8 mouse cellular contexts compared by ENCODE assay signal in the genomic region with DNA sequence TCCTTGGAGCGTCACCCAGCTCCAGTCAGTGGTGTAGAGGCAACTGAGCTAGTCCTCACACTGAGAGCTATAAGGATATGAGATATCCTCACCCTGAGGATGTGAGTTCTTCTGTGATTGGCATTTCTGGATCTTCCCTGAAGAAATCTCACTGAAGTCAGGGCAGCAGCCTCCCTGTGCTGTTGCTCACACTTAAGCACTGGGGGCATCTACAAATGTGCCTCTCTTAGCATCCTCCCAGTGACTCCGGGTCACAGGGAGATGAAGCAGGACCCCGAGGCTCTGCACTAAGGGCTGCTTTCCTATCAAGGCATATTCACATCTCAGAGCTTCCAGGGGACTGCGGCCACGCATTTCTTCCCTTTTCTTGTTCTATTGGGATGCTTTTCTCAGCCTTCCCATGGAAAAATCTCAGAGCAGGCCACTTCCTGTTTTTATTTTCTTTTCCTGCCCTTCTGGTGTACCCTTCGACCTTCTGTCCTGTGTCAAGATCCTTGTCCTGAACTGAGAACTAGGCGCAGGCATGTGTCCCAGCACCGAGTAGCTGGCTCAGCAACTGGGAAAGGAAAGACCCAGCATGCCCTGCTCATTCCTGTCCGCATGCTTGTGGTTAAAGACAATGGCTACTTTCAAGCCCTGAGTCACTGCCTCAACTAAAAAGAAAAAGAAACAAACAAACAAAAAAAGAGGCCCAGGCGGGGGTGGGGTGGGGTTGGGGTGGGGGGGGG.
DNase-seq lines count a peak whose midpoint lies in the region; ATAC-seq and TF ChIP-seq lines count a peak whose summit lies in the region.

No protein-coding gene starts in this region.

- no peak for TF ChIP-seq POLR2A in bone marrow macrophage, adult 2 months (IDR thresholded peaks at IDR 0.05; ENCODE audit: borderline replicate concordance, low read depth, low read length)

- no peak overlapping the region for H3K4me3 ChIP-seq in bone marrow macrophage, adult 2 months (ENCODE audit: insufficient read depth, low read length)
- H3K4me3 ChIP-seq in heart, embryonic 16.5 days (ENCODE audit: low read length): no peak overlapping the region
- H3K4me3 ChIP-seq in limb, embryonic 10.5 days: no peak overlapping the region
- no peak overlapping the region for H3K4me3 ChIP-seq in stomach, embryonic 15.5 days (replicated peaks)

- TF ChIP-seq CTCF in bone marrow macrophage, adult 2 months (IDR thresholded peaks at IDR 0.05; ENCODE audit: low read depth, low read length): no peak

- intact Hi-C loops in left cerebral cortex, postnatal 36 days (cut with DNase I): no loop called here

- no peak overlapping the region for H3K9ac ChIP-seq in heart, embryonic 16.5 days (ENCODE audit: low read length)
- no peak overlapping the region for H3K9ac ChIP-seq in stomach, embryonic 15.5 days

- peak; percentile 55 to 63 for DNase-seq in adrenal gland, postnatal 36 days
- DNase-seq in adrenal gland, adult 18-20 months (ENCODE audit: low spot score in 2 of 2): no peak
- no peak for DNase-seq in limb, embryonic 10.5 days (ENCODE audit: low spot score)
- DNase-seq in cerebellum, adult 11 months: no peak
- DNase-seq in left cerebral cortex, postnatal 36 days (ENCODE audit: low spot score in 2 of 2): no peak

- peak; percentile 24; the same call in 1 of the 2 replicates for ATAC-seq in heart, embryonic 16.5 days (replicated peaks; ENCODE audit: extremely low read depth, insufficient read depth, low FRiP score)
- no peak for ATAC-seq in stomach, embryonic 15.5 days (ENCODE audit: insufficient read depth, low FRiP score, low read depth)

- H3K4me2 ChIP-seq in heart, embryonic 16.5 days (ENCODE audit: low read depth, low read length): no peak overlapping the region
- no peak overlapping the region for H3K4me2 ChIP-seq in stomach, embryonic 15.5 days

- WGBS in heart, embryonic 16.5 days: 53% methylated on average over 10 of the region's 10 CpGs
- WGBS in limb, embryonic 10.5 days: 68% methylated on average over 10 of the region's 10 CpGs
- 59% methylated on average over 10 of the region's 10 CpGs for WGBS in stomach, embryonic 15.5 days

- H3K27me3 ChIP-seq in heart, embryonic 16.5 days (ENCODE audit: control insufficient read depth, insufficient read depth, low read length): no peaks in the 10 kb centered on the region
- H3K27me3 ChIP-seq in limb, embryonic 10.5 days (ENCODE audit: low read depth, poor library complexity, severe bottlenecking): no peaks in the 10 kb centered on the region
- H3K27me3 ChIP-seq in stomach, embryonic 15.5 days (replicated peaks): no peaks in the 10 kb centered on the region

- H3K4me1 ChIP-seq in bone marrow macrophage, adult 2 months (ENCODE audit: control insufficient read depth, insufficient read depth, low read length): peaks cover 66% of the 10 kb centered on the region
- H3K4me1 ChIP-seq in heart, embryonic 16.5 days (ENCODE audit: control insufficient read depth, insufficient read depth, low read length): peaks cover 19% of the 10 kb centered on the region
- H3K4me1 ChIP-seq in limb, embryonic 10.5 days: peaks cover 38% of the 10 kb centered on the region
- peaks cover 24% of the 10 kb centered on the region for H3K4me1 ChIP-seq in stomach, embryonic 15.5 days

- H3K27ac ChIP-seq in bone marrow macrophage, adult 2 months (ENCODE audit: insufficient read depth, low read depth, low read length): peak overlapping the region; percentile 95
- H3K27ac ChIP-seq in heart, embryonic 16.5 days (ENCODE audit: low read length): peak overlapping the region; percentile 77
- peak overlapping the region; percentile 25 for H3K27ac ChIP-seq in limb, embryonic 10.5 days
- peak overlapping the region; percentile 52 for H3K27ac ChIP-seq in stomach, embryonic 15.5 days

- no peaks in the 10 kb centered on the region for H3K36me3 ChIP-seq in heart, embryonic 16.5 days (ENCODE audit: control insufficient read depth, insufficient read depth)
- no peaks in the 10 kb centered on the region for H3K36me3 ChIP-seq in limb, embryonic 10.5 days
- H3K36me3 ChIP-seq in stomach, embryonic 15.5 days: no peaks in the 10 kb centered on the region

- no peaks in the 10 kb centered on the region for H3K9me3 ChIP-seq in heart, embryonic 16.5 days (replicated peaks; ENCODE audit: control insufficient read depth, low read length)
- no peaks in the 10 kb centered on the region for H3K9me3 ChIP-seq in limb, embryonic 10.5 days (replicated peaks)
- H3K9me3 ChIP-seq in stomach, embryonic 15.5 days: no peaks in the 10 kb centered on the region

Comparison
In these comparisons a context has a peak if more than half of its experiments do, and no peak if none do; other contexts are left out.
1. DNase-seq: peak in adrenal gland, postnatal 36 days (2 of 2); none in adrenal gland, adult 18-20 months (0 of 2), limb, embryonic 10.5 days (single experiment), cerebellum, adult 11 months (single experiment) and left cerebral cortex, postnatal 36 days (0 of 2).
2. H3K27ac ChIP-seq: peak in every context shown above with its lines; median percentile 95 in bone marrow macrophage, adult 2 months; 77 in heart, embryonic 16.5 days; 52 in stomach, embryonic 15.5 days; 25 in limb, embryonic 10.5 days.